Mouse (Mus musculus): ENCODE measurements at regions not wholly inside any gene's neighbourhood (a gene's known extent, or its start where the extent isn't known, plus 50 kb on each side); places are given as distances from the start of the nearest gene placed in this dataset.

DNA sequence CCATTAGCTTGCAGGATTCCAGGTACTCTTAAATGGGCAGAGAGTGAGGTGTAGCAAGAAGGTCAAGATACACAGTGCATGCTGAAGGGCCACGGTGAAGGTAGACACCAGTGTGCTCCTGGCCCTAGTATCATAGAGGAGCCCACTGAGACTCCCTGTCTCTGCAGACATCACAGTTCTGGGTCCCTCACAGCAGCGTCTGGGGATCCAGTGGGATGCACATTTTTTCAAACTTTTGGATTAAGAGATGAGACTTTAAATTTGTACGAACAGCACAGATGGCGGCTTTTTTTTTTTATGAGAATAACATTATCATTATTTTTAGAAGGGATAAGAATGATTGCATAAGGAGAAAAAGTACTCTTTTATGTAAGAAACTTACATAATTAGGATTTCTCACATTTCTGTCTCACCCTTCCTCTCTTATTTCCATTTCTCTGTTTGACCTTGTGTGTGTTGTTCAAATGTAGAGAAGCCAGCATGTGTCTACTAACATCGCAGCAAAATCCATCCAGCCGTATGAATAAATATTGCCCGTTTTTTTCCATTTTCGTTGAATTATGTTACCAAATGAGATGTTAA is 441.8 kb upstream of the Tmem132c start:
- TF ChIP-seq CTCF (IDR thresholded peaks at IDR 0.05), result no peak
- TF ChIP-seq EP300 (IDR thresholded peaks at IDR 0.05), result no peak
